Mouse (Mus musculus) lung, embryonic 14.5 days (tissue): ENCODE data around the gene Tmem211. TPM values are rescaled to one million over a fixed set of nuclear protein-coding genes. Genes with fewer than 3 reads are reported as not detected.
A peak's percentile ranks its signal among the peaks of the same experiment; 100 is the strongest.

Experiments used
- ATAC-seq: fragments of 200-750 bp; cut with Nextera tagmentation; 2 replicates; pipeline ENCODE4 v1.8.0; 2017; ENCODE audit warnings: mild to moderate bottlenecking, moderate TSS enrichment, moderate library complexity; ENCODE audit not compliant: insufficient read depth
- DNase-seq: peaks from one replicate; pipeline ENCODE4 v3.0.0-alpha.2; 2015
- H3K27ac ChIP-seq: fragments of 300-500 bp; sonication (generic); 2 replicates; pipeline ENCODE4 v1.5.1; 2014; ENCODE audit warnings: low read depth, mild to moderate bottlenecking, moderate library complexity
- H3K27me3 ChIP-seq: fragments of 300-500 bp; sonication (generic); 2 replicates; pipeline ENCODE4 v1.6.1; 2014; ENCODE audit warnings: low read length, control low read depth; ENCODE audit not compliant: insufficient read depth
- H3K36me3 ChIP-seq: fragments of 300-500 bp; sonication (generic); 2 replicates; pipeline ENCODE4 v1.6.1; 2014; ENCODE audit warnings: control low read depth; ENCODE audit not compliant: insufficient read depth
- H3K4me1 ChIP-seq: fragments of 300-500 bp; sonication (generic); 2 replicates; pipeline ENCODE4 v1.6.1; 2014; ENCODE audit warnings: antibody characterized with exemption, control low read depth; ENCODE audit not compliant: insufficient read depth
- H3K4me2 ChIP-seq: fragments of 300-500 bp; sonication (generic); 2 replicates; pipeline ENCODE4 v1.6.1; 2014; ENCODE audit warnings: mild to moderate bottlenecking
- H3K4me3 ChIP-seq: fragments of 300-500 bp; sonication (generic); 2 replicates; pipeline ENCODE4 v1.5.1; 2014; ENCODE audit warnings: low read depth, low read length
- H3K9ac ChIP-seq: fragments of 300-500 bp; sonication (generic); 2 replicates; pipeline ENCODE4 v1.6.1; 2014
- H3K9me3 ChIP-seq: fragments of 300-500 bp; sonication (generic); 2 replicates; pipeline ENCODE4 v1.6.1; 2016; ENCODE audit warnings: low read depth, low read length, control low read depth
- CTCF ChIP-seq: IDR thresholded peaks from 2 replicates; pipeline ENCODE4 v1.5.1; 2016; ENCODE audit warnings: antibody characterized with exemption, low read depth
- WGBS: fragments of 180-500 bp; shearing (Covaris S2); extraction: QIAGEN DNeasy Blood & Tissue Kit; methylation state at CpG from one replicate; pipeline ENCODE4 v1.1.7; 2014; 5-methylcytosine and 5-hydroxymethylcytosine counted together
- polyA plus RNA-seq: library from polyadenylated mRNA; unstranded; fragments of >200 nt; fragmentation: Nextera tagmentation; extraction: Ambion mirVana; gene quantifications from 2 replicates; pipeline ENCODE4 v1.2.1, GENCODE M21; 2014

Tmem211 gene
- polyA plus RNA-seq, 1 experiment from 2014 or later: not detected

DNA sequence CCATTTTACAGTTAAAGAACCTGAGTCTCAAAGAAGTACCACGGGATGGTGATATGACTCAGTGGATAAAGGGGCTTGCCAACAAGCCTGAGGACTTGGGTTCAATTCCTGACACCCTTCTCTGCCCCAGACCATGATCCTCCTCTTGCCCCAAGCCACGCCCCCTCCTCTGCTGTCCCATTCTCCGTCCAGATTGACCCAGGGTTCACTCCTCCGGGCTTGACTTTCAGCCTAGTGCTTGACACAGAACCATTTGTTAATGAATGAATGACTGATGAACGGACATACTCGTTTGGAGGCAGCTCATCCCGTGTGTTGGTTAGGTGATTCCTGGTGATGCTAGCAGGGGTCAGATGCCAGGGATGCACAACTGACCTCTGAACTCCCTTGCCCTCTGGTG lies 6.8 kb upstream of the Tmem211 start:
- TF ChIP-seq CTCF: no peak
- Histone ChIP-seq H3K36me3 (no peaks in the 10 kb centered on the region), H3K4me3 (peak overlapping the region; percentile 71; the same call in 1 of the 2 replicates), H3K4me1 (peaks cover 4% of the 10 kb centered on the region; the same call in 1 of the 2 replicates), H3K27ac (no peak overlapping the region), H3K4me2 (peak overlapping the region; percentile 93), H3K27me3 (peaks cover 7% of the 10 kb centered on the region; the same call in 1 of the 2 replicates), H3K9me3 (no peaks in the 10 kb centered on the region), H3K9ac (0 out of 2 replicates have a peak overlapping the region, but pooled peaks have one; percentile 66)
- no peak for ATAC-seq
- no peak for DNase-seq
- 54% methylated on average over 7 of the region's 7 CpGs for WGBS

DNA sequence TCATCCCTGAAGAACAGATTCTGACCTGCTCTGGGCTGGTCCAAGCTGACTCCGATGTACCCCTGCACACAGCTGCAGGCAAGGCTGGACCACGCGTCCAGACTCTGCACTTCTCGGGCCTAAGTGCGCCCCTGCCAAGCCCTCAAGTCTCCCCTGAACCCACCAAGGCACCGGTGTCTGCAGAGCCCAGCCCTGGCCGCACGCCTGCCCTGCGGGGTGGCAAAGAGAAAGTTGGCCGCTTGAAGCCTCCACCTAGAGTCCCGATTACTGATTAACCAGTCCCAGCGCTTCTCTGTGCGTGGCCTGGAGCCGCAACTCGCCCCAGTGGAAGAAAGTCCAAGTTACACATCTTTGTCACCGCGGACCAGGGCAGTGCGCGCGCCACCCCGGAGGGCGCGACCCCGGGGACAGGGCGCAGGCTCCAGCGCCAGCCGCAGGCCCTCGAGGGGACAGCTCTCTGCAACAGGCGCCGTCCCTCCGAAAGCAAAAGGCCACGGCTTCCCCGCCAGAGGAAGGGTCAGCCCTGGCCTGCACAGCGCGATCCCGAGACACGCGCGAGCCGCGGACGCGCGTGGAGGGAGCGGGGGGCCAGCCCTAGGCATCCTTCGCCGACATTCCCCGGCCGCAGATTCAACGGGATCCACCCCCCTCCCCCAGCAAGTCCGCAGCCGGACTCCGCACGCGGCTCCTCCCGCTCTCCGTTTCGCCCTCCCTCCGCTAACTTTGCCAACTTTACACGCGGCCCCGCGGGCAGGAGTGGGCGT lies 6.1 kb upstream of the Tmem211 start:
- WGBS: 2% methylated on average over 64 of the region's 64 CpGs
- peak overlapping the region; percentile 71 for H3K4me3 ChIP-seq
- no peaks in the 10 kb centered on the region for H3K36me3 ChIP-seq
- H3K27ac ChIP-seq: peak overlapping the region; percentile 50; the same call in 1 of the 2 replicates
- H3K27me3 ChIP-seq: peaks cover 7% of the 10 kb centered on the region; the same call in 1 of the 2 replicates
- H3K9ac ChIP-seq: peak overlapping the region; percentile 66
- H3K9me3 ChIP-seq: no peaks in the 10 kb centered on the region
- peak; percentile 39 for ATAC-seq
- peak; percentile 44 for DNase-seq
- peaks cover 4% of the 10 kb centered on the region; the same call in 1 of the 2 replicates for H3K4me1 ChIP-seq
- peak overlapping the region; percentile 93 for H3K4me2 ChIP-seq
- no peak for TF ChIP-seq CTCF

DNA sequence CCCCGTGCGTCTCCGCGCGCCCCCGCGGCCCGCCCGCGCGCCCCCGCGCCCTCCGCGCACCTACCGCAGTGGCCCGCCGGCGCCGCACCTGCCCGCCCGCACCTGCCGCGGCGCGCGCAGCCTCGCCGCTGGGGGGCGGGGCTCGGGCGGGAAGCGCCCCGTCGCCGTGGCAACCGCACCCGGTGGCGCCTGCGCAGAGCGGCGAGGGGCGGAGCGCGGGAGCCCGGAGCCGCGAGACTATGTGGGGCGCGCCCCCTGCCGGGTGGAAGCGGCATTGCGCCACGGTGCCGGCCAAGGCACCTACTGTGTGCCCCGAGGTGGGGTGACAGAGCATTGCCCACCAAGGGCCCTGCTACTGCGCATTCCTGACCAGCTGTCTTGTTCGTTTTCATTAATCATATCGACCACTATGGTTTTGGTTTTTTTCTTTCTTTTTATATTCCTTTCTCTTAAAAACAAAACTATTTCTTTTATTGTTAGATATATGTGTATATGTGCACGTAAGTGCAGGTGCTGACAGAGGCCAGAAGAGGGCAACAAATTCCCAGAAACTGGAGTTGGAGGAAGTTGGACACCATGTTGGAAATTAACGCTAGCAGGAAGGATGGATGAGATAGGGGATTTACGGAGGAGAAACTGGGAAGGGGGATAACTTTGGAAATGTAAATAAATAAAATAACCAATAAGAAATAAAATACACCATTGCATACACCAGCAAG lies 5.4 kb upstream of the Tmem211 start, which contains the start of gene 2900026A02Rik:
Gene 2900026A02Rik (minus strand): TSS at position 90 of the 719 bp plus-strand sequence.
- WGBS: 8% methylated on average over 61 of the region's 62 CpGs
- Histone ChIP-seq H3K36me3 (no peaks in the 10 kb centered on the region), H3K4me3 (peak within 1 kb of the TSS; percentile 71), H3K27me3 (peaks cover 7% of the 10 kb centered on the region; the same call in 1 of the 2 replicates), H3K9me3 (no peaks in the 10 kb centered on the region), H3K4me1 (peaks cover 9% of the 10 kb centered on the region; the same call in 1 of the 2 replicates), H3K27ac (peak within 1 kb of the TSS; percentile 50; the same call in 1 of the 2 replicates), H3K9ac (peak within 1 kb of the TSS; percentile 66), H3K4me2 (peak within 1 kb of the TSS; percentile 93)
- TF ChIP-seq CTCF: peak; percentile 76
- DNase-seq (peak; percentile 87), ATAC-seq (peak; percentile 18; the same call in 1 of the 2 replicates)

GRCm38 (mm10) chr5:113223888-113224287 lies 2.8 kb upstream of the Tmem211 start:
- Histone ChIP-seq H3K9ac (no peak overlapping the region), H3K4me2 (no peak overlapping the region), H3K27me3 (peaks cover 7% of the 10 kb centered on the region; the same call in 1 of the 2 replicates), H3K4me1 (peaks cover 11% of the 10 kb centered on the region; the same call in 1 of the 2 replicates), H3K9me3 (no peaks in the 10 kb centered on the region), H3K27ac (peak overlapping the region; percentile 18; the same call in 1 of the 2 replicates), H3K36me3 (no peaks in the 10 kb centered on the region), H3K4me3 (no peak overlapping the region)
- DNase-seq: no peak
- 39% methylated on average over 4 of the region's 4 CpGs for WGBS
- TF ChIP-seq CTCF: no peak
- ATAC-seq: no peak

DNA sequence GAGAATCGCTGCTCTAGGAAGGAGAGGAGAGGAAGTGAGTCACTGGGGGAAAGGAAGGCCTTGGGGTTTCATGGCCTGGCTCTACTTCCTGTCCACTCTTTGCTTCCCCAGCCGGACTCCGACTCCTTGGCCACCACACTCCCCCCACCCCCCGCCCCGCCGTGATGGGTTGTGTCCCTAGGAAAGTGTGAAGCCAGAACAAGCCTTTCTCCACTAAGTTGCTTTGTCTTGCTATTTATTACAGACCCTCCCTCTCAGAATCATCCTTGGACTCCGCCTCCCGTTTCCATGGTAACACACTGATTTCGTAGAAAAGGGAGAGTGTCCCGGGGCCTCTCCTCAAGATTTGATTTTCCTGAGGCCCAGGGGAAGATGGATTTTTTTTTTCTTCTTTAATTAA lies 1.4 kb upstream of the Tmem211 start:
- Histone ChIP-seq H3K4me2 (peak overlapping the region; percentile 57; the same call in 1 of the 2 replicates), H3K4me1 (peaks cover 11% of the 10 kb centered on the region; the same call in 1 of the 2 replicates), H3K9ac (no peak overlapping the region)

GRCm38 (mm10) chr5:113225686-113226435 lies 848 bp upstream of the Tmem211 start:
- ATAC-seq (no peak), DNase-seq (no peak)
- WGBS: 19% methylated on average over 25 of the region's 25 CpGs
- Histone ChIP-seq H3K27me3 (no peaks in the 10 kb centered on the region), H3K4me1 (peaks cover 6% of the 10 kb centered on the region; the same call in 1 of the 2 replicates), H3K9me3 (no peaks in the 10 kb centered on the region), H3K36me3 (no peaks in the 10 kb centered on the region), H3K27ac (peak overlapping the region; percentile 54; the same call in 1 of the 2 replicates), H3K4me3 (peak overlapping the region; percentile 19), H3K4me2 (peak overlapping the region; percentile 57), H3K9ac (peak overlapping the region; percentile 29)
- no peak for TF ChIP-seq CTCF

More for the DNA sequence above, 1.4 kb upstream of the Tmem211 start:
- no peaks in the 10 kb centered on the region for H3K9me3 ChIP-seq
- peaks cover 6% of the 10 kb centered on the region; the same call in 1 of the 2 replicates for H3K27me3 ChIP-seq
- no peaks in the 10 kb centered on the region for H3K36me3 ChIP-seq
- no peak for TF ChIP-seq CTCF
- H3K27ac ChIP-seq: 0 out of 2 replicates have a peak overlapping the region, but pooled peaks have one; percentile 0
- H3K4me3 ChIP-seq: no peak overlapping the region
- no peak for ATAC-seq
- peak; percentile 74 for DNase-seq
- WGBS: 18% methylated on average over 10 of the region's 10 CpGs
